28 mouse cellular contexts compared by ENCODE assay signal in genomic region chr10:54510776-54511175, GRCm38 (mm10).
"Had no signal": no experiment of that assay in that cellular context is flagged by ENCODE, and none has a peak within 500 bp of the region (broad histone marks: within the 10 kb centered on the region; RNA-seq: fewer than 3 reads in every experiment).

No protein-coding gene starts in this region.

- H3K9ac ChIP-seq: heart, embryonic 13.5 days; heart, embryonic 15.5 days; hindbrain, embryonic 12.5 days; hindbrain, embryonic 14.5 days; intestine, embryonic 15.5 days; limb, embryonic 12.5 days; liver, embryonic 14.5 days had no signal

- H3K9me3 ChIP-seq: heart, embryonic 13.5 days; heart, embryonic 15.5 days; hindbrain, embryonic 10.5 days; hindbrain, embryonic 12.5 days; intestine, embryonic 15.5 days; limb, embryonic 10.5 days; limb, embryonic 12.5 days had no signal

- H3K4me3 ChIP-seq: heart, adult 2 months; heart, embryonic 13.5 days; heart, embryonic 15.5 days; hindbrain, embryonic 10.5 days; hindbrain, embryonic 12.5 days; intestine, embryonic 15.5 days; layer of hippocampus, adult 2 months; left cerebral cortex, adult 2 months; limb, embryonic 10.5 days; limb, embryonic 12.5 days had no signal

- DNase-seq: gastrocnemius, postnatal 14 days; gastrocnemius, postnatal 36 days; heart, adult 11 months; heart, adult 2 months; heart, postnatal 14 days; heart, postnatal 4 days; kidney, adult 18-20 months; kidney, adult 8-10 months; kidney, postnatal 10 days; kidney, postnatal 25 days; kidney, postnatal 4 days; liver had no signal

- H3K4me2 ChIP-seq: heart, embryonic 11.5 days; heart, embryonic 13.5 days; heart, embryonic 15.5 days; hindbrain, embryonic 12.5 days; hindbrain, embryonic 14.5 days; intestine, embryonic 15.5 days; limb, embryonic 12.5 days; liver, embryonic 11.5 days had no signal

- H3K27me3 ChIP-seq: heart, embryonic 13.5 days; heart, embryonic 15.5 days; hindbrain, embryonic 12.5 days; intestine, embryonic 15.5 days; limb, embryonic 12.5 days had no signal

- H3K27ac ChIP-seq: heart, adult 2 months; heart, embryonic 13.5 days; heart, embryonic 15.5 days; hindbrain, embryonic 10.5 days; hindbrain, embryonic 12.5 days; hindbrain, embryonic 14.5 days; intestine, embryonic 15.5 days; layer of hippocampus, adult 2 months; left cerebral cortex, adult 2 months; limb, embryonic 10.5 days; limb, embryonic 12.5 days; liver, embryonic 14.5 days had no signal

- H3K4me1 ChIP-seq: heart, embryonic 13.5 days; heart, embryonic 15.5 days; hindbrain, embryonic 10.5 days; hindbrain, embryonic 12.5 days; intestine, embryonic 15.5 days; limb, embryonic 10.5 days; limb, embryonic 12.5 days had no signal

- H3K36me3 ChIP-seq: heart, embryonic 13.5 days; heart, embryonic 15.5 days; hindbrain, embryonic 10.5 days; hindbrain, embryonic 12.5 days; intestine, embryonic 15.5 days; limb, embryonic 10.5 days; limb, embryonic 12.5 days had no signal

- ATAC-seq: hindbrain, embryonic 16.5 days; inflammation-experienced regulatory T-cells, adult 6 months; intestine, embryonic 15.5 days; intestine, postnatal 0 days had no signal
